Mouse (Mus musculus) fat pad, adult 2 months (tissue): ENCODE data around the gene Kctd10.

Experiments
- DNase-seq: peaks from one replicate; pipeline ENCODE4 v3.0.0-alpha.2; 2011; ENCODE audit warnings: low read depth, low spot score; ENCODE audit errors: extremely low read depth

Gene Kctd10

GRCm38 (mm10) chr5:114380209-114381012 lies at the start of gene Kctd10, which contains the start of gene Ube3b:
Kctd10 (minus strand) TSS chr5:114380508.
Ube3b (plus strand) TSS chr5:114380607.
- DNase-seq = peak; percentile 28

DNA sequence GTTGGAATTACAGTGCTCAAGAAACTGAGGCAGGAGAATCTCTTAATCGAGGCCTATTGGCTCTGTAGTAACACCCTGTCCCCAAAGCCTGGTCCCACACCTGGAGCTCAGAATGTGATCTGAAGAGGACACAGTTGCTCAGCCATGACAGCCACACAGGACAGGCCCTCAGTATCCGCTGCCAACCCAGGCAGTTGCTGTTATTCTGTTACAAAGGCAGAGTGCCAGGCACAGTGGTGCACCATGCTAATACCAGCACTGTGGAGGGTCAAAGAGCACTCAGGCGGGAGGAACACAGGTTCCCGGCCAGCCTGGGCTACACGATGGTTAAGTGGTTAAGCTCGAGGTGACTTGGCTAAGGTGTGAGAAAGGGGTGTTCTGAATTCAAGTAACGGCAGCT lies 49.5 kb upstream of the Kctd10 start:
- DNase-seq = no peak

- no peak for DNase-seq
Observed at GRCm38 (mm10) chr5:114428621-114429020, 48.3 kb upstream of the Kctd10 start.

GRCm38 (mm10) chr5:114426732-114427131 lies 46.4 kb upstream of the Kctd10 start:
- DNase-seq = no peak

DNA sequence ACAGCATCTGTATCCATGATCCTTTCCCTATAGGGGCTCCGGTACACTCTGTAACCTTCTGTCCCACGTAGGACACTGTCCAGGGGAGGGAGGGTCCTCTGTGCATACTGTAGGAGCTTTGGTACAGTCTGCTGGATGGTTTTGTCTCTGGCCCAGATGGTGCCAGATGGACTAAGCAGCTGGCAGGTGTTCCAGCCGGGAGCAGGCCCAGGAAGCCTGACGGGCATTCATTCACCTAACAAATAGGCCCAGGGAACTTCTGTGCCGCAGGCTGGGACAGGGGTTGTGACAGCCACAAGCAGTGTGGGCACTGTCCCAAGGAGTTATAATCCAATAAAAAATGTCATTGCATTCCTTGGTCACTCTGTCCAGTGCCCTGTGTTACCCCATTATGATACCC lies 43.7 kb upstream of the Kctd10 start:
- no peak for DNase-seq

- DNase-seq = no peak
Observed at GRCm38 (mm10) chr5:114422591-114422990, 42.3 kb upstream of the Kctd10 start.

- no peak for DNase-seq
Observed at GRCm38 (mm10) chr5:114421561-114422298, 41.4 kb upstream of the Kctd10 start.

DNA sequence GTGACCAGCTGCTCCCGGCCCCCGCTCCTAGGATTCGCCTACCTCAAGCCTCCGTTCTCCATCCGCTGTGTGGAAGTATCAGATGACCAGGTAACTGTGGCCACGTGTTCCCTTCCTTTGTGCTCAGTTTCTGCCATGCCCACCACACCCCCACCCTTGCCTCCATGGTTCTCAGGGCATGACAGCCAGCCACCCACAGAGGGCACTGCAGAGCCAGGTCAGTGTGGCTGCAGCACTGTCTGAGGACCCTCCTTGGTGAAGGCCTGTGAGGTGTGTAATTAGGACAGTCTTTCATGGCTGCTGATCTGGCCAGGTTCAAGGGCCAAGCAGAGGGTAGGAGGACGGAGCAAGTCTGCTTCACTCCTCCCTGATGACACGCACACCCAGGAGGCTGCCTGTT lies 38.2 kb upstream of the Kctd10 start:
- DNase-seq = no peak

GRCm38 (mm10) chr5:114416855-114417254 lies 36.5 kb upstream of the Kctd10 start:
- no peak for DNase-seq

GRCm38 (mm10) chr5:114415606-114416005 lies 35.3 kb upstream of the Kctd10 start:
- no peak for DNase-seq

DNA sequence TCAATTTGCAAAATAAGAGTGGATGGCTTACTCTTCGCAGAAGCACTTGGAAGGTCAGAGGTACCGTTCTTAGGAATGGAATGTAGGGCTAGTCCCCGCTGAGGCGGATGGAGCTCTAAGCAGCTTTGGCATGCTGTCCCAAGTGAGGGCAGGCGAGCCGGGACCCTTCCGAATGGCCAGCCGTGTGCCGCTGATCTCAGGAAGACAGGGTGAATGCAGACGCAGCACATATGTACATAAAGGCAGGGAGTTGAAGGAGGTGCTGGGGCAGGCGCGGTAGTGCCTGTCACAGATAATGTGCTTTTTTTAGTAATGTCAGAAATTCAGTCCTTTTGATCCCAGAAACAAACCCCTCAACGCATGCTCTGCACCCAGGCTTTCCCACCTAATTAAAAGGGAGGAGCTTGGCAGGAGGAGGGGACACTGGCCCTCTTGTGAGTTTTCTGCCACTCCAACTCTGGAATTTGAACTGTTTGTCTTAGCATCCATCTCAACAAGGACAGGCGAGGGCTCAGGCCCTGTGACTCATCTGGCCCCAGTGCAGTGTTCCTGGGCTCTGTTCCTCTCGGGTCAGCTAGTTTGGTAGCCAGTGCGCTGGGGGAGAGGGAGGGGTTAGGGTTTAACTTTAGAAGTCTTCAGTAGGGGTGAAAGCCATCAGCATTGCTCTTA lies 32.9 kb upstream of the Kctd10 start:
- no peak for DNase-seq

GRCm38 (mm10) chr5:114412361-114412998 lies 32.2 kb upstream of the Kctd10 start:
- no peak for DNase-seq

DNA sequence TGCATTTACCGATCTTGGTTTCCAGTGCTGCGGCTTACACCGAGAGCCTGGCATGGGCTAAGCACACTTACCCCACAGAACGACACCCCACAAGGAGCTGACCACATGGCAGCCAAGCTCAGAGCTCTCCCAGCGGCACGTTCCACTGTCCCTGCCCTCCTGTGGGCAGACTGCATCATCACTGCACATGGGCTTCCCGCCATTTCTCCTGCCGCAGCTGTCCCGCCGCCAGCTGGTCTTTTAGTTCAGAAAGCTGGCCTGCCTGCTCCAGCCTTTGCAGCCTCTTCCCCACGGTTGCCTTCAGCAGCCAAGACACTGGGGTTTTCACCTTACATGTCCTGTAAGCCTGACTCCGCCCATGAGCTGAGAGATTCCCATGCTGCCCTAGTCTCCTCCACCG lies 30.1 kb upstream of the Kctd10 start:
- no peak for DNase-seq

DNA sequence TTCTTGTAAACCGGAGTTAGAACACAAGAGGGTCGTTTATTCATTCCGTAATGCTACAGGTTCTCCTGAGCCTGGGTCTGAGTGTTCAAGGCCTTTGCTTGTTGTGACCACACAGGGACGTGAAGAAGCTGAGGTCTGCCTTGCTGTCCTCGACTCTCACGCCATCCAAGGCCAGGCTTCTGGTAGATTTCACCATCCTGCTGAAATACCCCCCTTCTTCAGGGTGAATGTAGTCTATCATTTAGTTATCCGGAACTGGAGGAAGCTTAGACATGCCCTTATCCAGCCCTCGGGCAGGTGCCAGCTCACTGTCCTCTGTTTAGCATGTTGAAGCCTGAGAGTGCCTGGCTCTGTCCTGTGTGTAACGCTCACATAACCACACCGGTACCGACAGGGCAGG lies 28.5 kb upstream of the Kctd10 start:
- no peak for DNase-seq

- no peak for DNase-seq
Observed at GRCm38 (mm10) chr5:114407810-114408209, 27.5 kb upstream of the Kctd10 start.

DNA sequence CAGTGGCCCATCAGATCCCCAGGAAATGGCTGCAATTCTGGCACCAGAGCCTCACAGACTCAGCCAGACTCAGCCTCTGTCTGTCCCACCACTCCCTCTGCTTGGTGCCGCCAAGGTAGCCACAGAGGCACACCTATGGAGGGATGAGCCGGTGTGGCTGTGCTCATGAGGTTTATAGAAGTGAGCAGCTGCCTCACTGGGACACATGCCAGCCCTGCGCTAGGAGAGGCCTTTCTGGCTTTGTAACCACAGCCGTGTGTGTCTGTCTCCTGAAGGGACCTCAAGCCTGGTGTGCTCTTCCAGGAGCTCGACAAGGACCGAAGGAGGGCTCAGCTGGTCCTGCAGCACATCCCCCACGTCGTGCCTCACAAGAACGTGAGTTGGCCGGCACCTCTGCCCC lies 27.0 kb upstream of the Kctd10 start:
- DNase-seq = no peak

DNA sequence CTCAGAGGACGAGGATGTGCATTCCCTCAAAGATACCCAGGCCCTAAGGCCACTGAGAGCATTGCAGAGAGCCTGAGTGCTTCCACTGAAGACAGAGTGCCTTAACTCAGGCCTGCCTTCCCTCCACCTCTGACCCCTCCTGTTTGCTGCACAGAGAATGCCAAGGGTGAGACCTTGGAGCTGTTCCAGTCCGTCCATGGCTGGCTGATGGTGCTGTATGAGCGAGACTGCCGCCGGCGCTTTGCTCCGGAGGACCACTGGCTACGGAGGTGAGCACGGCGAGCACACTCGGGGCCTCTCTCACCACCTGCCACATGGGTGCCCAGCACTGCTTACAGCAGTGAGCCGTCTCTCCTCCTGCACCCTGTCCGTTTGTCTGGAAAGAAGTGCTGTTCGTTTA lies 26.3 kb upstream of the Kctd10 start:
- no peak for DNase-seq

DNA sequence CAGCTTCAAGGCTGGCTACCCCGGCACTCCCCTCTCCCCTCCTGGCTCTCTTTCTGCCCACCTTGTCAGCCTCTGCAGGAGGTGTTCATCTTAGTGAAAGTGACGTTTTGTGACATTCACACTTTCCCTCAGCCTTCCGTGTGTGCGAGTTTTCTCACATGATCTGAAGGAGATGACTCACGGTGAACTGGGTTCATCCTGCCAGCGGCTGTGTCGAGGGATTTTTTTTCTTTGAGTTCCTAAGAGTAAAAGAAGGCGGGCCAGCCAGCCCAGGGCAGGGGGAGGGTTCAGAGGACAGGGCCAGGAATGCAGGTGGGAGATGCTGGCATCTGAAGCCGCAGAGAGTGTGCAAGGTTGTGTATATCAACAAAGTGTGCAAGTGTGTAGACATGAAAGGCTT lies 12.9 kb upstream of the Kctd10 start:
- DNase-seq = no peak

DNA sequence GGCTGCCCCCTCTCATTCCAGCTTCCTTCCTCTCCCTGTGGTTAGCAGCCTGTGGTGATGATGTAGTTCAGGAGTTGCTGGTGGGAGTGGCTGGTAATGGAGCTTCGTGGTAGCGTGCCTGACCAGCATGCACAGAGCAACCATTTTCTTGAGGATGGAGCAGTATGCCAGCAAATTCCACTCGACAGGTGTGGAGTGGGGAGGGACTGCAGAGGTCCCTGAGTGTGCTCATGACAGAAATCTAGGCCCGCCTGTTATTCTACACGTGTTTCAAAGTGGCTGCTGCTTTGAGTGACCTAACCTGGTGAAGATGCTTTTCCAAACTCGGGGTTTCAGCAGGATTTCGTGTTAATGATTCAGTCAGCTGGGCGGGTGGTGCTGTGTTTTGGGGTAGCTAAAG lies 4.1 kb upstream of the Kctd10 start:
- no peak for DNase-seq

DNA sequence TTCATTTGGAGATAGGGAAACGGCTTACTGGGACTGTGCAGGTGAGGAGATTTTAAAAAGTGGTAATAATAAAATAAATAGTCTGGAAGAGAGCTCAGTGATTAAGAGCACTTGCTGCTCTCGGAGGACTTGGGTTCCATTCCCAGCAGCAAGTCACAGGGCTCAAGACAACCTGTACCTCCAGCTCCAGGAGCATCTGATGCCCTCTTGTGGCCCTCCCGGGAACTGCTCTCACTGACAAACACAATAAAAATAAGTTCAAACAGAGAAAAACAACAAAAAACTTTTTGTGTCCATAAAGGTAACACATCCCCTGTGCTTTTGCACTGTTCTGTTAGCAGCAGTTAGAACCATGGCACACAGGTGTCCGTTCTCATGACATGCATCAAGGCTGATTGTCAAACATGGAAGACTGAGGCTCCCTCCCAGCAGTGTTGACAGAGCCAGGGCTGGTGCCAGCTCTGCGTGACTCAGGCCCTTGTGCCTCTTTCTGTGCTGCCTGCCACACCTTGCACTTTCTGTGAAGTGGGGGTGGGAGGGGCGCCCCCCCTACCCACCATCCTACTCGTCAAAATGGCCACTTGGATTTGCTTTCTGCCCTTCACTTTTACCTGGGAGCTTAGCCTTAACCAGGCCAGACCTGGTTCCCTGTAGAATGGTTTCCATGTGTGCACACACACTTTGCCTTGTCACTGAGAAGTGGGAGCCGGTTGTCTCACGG lies 3.0 kb upstream of the Kctd10 start:
- no peak for DNase-seq

DNA sequence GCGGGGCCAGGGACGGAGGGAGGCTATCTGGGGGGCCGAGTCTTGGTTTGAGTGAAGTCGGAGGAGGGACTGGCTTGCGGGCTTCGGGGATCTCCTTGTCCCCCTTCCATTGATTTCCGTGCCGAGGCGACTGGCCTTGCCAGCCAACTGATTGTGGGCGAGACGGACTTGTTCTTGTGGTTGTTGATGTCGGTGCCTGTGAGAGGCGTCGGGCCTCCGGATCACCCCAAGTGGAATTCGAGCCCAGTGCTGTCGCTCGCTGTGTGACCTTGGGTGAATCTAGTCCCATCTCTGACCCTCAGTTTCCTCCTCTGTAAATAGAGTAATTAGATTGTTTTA lies 674 bp upstream of the Kctd10 start:
- no peak for DNase-seq
